Mouse (Mus musculus): ENCODE results near the gene Rab44. TPM values are rescaled to one million over a fixed set of nuclear protein-coding genes. Genes with fewer than 3 reads are reported as not detected.

Rab44 gene
- total RNA-seq, 2 experiments from 2014 or later: 0.59 TPM; not detected in 1

- TF ChIP-seq CTCF (IDR thresholded peaks at IDR 0.05): no peak
- no peak overlapping the region for H3K4me3 ChIP-seq
- intact Hi-C loops (cut with DNase I): no loop called here
These were observed 4.1 kb downstream of the Rab44 start for GRCm38 (mm10) chr17:29118057-29118456.

GRCm38 (mm10) chr17:29120666-29121065 lies 6.7 kb downstream of the Rab44 start:
- TF ChIP-seq CTCF (IDR thresholded peaks at IDR 0.05): no peak
- H3K4me3 ChIP-seq: no peak overlapping the region
- no peak overlapping the region for H3K27ac ChIP-seq
- no peak for DNase-seq
- intact Hi-C loops (cut with DNase I): no loop called here

More at GRCm38 (mm10) chr17:29118057-29118456, 4.1 kb downstream of the Rab44 start:
- no peak overlapping the region for H3K27ac ChIP-seq
- no peak for DNase-seq

DNA sequence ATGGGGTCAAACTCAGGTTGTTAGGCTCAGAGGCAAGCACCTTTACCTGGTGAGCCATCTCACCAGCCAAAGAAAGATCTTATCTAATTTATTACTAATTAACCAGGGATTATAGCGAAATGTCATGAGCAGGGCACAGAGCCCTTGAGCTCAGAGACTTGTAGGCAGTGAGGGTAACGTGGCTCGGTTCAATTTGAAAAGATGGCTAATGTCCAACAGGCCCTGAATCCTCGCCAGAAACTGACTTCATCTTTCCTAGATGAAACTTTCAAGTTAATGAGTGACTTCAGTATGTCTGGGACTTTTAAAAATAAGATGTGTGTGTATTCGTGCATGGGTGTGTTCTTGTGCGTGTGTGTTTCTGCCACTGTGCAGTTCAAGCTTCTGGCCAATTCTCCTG lies 8.9 kb downstream of the Rab44 start:
- TF ChIP-seq CTCF (IDR thresholded peaks at IDR 0.05): no peak
- Histone ChIP-seq H3K4me3 (no peak overlapping the region), H3K27ac (no peak overlapping the region)
- intact Hi-C loops (cut with DNase I): no loop called here
- no peak for DNase-seq

GRCm38 (mm10) chr17:29123578-29124174 lies 9.7 kb downstream of the Rab44 start:
- no peak for TF ChIP-seq CTCF (IDR thresholded peaks at IDR 0.05)
- intact Hi-C loops (cut with DNase I): no loop called here
- H3K4me3 ChIP-seq: no peak overlapping the region
- DNase-seq: no peak
- H3K27ac ChIP-seq: no peak overlapping the region

DNA sequence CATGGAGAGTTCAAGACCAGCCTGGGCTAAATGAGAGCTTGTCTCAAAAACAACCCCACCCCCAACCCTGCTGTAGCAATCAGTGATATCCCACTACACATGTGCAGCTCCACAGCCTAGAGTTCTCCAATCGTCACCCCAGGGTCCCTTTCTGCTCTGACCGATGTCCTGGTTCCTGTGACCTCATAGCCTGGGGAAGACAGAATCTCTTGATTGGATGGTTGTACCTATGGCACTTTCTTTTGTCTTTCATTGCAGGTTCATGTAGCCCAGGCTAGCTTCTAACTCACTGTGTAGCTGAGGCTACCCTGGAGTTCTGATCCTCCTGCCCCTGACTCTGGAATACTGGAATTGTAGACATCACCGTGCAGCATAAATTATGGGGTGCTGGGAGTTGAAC lies 12.6 kb downstream of the Rab44 start:
- intact Hi-C loops (cut with DNase I): no loop called here
- TF ChIP-seq CTCF (IDR thresholded peaks at IDR 0.05): no peak
- no peak overlapping the region for H3K4me3 ChIP-seq
- DNase-seq: no peak
- H3K27ac ChIP-seq: no peak overlapping the region

DNA sequence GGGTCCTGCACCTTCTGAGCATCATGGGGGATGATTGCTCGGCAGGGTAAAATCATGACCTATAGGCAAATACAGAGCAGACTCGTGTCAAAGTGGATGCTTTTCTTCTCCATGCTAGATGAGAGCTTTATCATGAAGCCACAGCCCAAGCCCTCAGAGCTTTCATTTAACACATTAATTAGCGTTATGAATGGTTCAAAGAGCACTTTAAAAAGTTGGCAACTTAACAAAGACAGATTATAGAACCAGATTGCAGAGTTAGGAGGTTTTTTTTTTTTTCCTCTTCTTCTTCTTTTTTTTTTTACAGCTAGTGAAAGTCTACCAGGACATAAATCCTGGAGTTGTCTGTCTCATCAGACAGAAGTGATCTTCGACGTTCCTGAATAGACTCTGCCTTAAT lies 15.4 kb downstream of the Rab44 start:
- H3K27ac ChIP-seq: no peak overlapping the region
- no peak for TF ChIP-seq CTCF (IDR thresholded peaks at IDR 0.05)
- intact Hi-C loops (cut with DNase I): no loop called here
- no peak overlapping the region for H3K4me3 ChIP-seq
- DNase-seq: no peak

DNA sequence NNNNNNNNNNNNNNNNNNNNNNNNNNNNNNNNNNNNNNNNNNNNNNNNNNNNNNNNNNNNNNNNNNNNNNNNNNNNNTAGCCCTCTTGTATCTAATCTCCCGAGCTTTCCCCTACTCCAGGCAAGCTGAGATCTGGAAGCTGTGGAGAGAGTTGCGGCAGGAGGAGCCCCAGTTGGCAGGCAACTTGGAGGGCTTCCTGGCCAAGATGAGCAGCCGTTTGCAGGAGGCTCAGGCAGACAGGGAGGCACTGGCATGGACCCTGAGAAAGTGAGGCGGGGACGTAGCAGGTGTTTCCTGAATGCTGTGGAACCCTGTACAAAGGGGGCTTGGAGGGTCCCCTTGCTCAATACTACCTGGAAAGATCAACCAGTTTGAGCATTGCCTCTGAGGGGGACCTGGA lies 21.1 kb downstream of the Rab44 start:
- no peak for TF ChIP-seq CTCF (IDR thresholded peaks at IDR 0.05)
- DNase-seq: peak; percentile 38
- no peak overlapping the region for H3K4me3 ChIP-seq
- intact Hi-C loops (cut with DNase I): no loop called here
- H3K27ac ChIP-seq: peak overlapping the region; percentile 53

GRCm38 (mm10) chr17:29136236-29136635 lies 22.3 kb downstream of the Rab44 start:
- intact Hi-C loops (cut with DNase I): no loop called here

DNA sequence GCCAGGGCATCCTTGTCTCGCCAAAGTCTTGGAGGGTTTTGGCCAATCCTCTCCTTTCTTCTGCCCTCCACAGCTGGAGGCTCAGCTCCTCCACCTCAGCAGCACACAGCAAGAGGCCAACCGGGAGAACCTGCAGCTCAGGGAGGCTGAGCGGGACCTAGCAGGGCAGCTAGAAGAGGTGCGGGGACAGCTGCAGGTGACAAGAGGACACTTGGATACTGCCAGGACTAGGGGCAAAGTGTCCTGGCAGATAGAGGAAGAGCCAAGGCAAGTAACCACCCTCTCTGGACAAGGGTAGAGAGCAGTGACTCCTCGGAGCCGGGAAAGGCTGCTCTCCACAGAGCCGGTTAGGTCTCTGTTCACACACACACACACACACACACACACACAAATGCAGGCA lies 24.0 kb downstream of the Rab44 start:
- DNase-seq: peak; percentile 50
- peak overlapping the region; percentile 53; the same call in 1 of the 2 replicates for H3K27ac ChIP-seq
- intact Hi-C loops (cut with DNase I): loop anchor here (2.0 kb wide), 1 partner anchor 33 kb away; no protein-coding TSS in a partner anchor
- no peak for TF ChIP-seq CTCF (IDR thresholded peaks at IDR 0.05)
- no peak overlapping the region for H3K4me3 ChIP-seq

More at GRCm38 (mm10) chr17:29136236-29136635, 22.3 kb downstream of the Rab44 start:
- no peak for TF ChIP-seq CTCF (IDR thresholded peaks at IDR 0.05)
- Histone ChIP-seq H3K27ac (peak overlapping the region; percentile 78), H3K4me3 (no peak overlapping the region)
- DNase-seq: peak; percentile 92

DNA sequence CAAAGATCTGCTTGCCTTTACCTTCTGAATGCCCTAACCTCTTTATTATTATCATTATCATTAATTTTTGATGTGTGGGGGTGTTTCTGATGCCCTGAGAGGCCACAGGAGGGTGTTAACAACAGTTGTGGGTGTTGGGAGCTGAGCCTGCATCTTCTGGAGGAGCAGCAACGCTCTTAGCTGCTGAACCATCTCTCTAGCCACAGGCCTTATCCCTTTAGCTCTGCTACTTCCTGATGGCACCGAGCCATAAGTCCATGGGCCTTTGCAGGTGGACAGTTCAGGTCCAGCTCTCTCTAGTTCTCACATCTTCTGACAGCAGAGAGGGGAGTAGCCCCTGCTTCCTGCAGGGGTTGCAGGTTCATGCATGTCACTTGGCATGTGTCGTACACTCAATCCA lies 27.6 kb downstream of the Rab44 start:
- intact Hi-C loops (cut with DNase I): no loop called here
- TF ChIP-seq CTCF (IDR thresholded peaks at IDR 0.05): no peak
- Histone ChIP-seq H3K4me3 (no peak overlapping the region), H3K27ac (no peak overlapping the region)
- DNase-seq: no peak

DNA sequence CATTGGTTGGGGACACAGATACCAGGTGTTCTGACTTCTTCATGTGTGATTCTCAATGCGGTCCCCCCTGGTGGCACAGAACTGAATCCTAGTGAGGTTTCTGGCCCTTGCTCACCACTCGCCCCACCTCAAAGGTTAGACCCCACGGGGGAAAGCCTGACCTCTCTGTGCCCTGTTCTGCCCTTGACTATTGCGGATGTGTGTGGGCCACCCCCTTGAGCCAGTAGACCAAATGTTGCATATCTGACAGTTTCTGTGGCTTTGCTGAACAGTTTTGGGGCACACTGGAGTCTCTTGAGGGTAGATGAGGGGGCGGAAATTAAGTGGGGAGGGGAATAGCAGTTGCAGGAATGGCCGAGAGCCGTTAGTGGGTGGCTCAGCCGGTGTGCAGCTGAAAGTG lies 29.3 kb downstream of the Rab44 start:
- no peak for DNase-seq
- TF ChIP-seq CTCF (IDR thresholded peaks at IDR 0.05): no peak
- Histone ChIP-seq H3K4me3 (no peak overlapping the region), H3K27ac (no peak overlapping the region)
- intact Hi-C loops (cut with DNase I): no loop called here

DNA sequence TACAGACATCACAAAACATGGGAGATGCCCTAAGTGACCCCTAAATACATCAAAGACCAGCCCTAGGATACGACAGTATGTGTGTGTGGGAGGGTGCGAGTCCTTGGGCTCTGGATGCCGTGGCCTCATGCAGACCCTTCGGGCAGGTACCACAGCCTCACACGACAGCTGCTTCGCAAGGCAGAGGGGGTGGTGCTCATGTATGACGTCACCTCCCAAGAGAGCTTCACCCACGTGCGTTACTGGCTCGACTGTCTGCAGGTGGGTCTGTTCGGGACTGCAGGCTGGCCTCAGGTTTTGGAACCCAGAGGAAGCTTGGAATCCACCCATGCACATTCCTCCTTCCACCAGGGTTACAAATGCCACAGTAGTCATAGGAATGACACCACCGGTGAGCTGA lies 31.2 kb downstream of the Rab44 start:
- H3K27ac ChIP-seq: no peak overlapping the region
- no peak for TF ChIP-seq CTCF (IDR thresholded peaks at IDR 0.05)
- no peak overlapping the region for H3K4me3 ChIP-seq
- intact Hi-C loops (cut with DNase I): no loop called here
- DNase-seq: no peak

DNA sequence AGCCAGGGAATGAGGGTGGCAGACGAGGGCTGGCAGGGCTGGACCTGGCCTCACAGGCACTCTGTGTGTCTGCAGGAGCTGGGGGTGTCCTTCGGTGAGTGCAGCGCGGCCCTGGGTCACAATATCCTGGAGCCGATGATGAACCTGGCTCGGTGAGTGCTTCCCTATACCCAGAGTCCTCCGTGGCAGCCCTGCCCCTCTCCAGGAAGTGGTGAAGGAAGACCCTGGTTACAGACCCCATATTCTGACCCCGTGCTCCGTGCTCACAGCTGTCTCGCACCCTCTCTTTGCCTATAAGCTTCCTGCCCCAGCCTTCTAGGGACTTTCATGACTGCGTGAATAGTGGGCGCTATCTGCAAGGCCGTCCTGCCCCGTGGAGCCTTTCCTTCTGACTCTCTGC lies 33.3 kb downstream of the Rab44 start:
- TF ChIP-seq CTCF (IDR thresholded peaks at IDR 0.05): no peak
- DNase-seq: no peak
- intact Hi-C loops (cut with DNase I): no loop called here
- H3K27ac ChIP-seq: no peak overlapping the region
- H3K4me3 ChIP-seq: no peak overlapping the region

- Histone ChIP-seq H3K27ac (no peak overlapping the region), H3K4me3 (no peak overlapping the region)
- no peak for TF ChIP-seq CTCF (IDR thresholded peaks at IDR 0.05)
- DNase-seq: no peak
- intact Hi-C loops (cut with DNase I): no loop called here
These were observed 33.8 kb downstream of the Rab44 start for GRCm38 (mm10) chr17:29147773-29148172.

Data from gastrocnemius, adult 2 months (tissue).